Mouse (Mus musculus): ENCODE results near the gene Il5.

DNA sequence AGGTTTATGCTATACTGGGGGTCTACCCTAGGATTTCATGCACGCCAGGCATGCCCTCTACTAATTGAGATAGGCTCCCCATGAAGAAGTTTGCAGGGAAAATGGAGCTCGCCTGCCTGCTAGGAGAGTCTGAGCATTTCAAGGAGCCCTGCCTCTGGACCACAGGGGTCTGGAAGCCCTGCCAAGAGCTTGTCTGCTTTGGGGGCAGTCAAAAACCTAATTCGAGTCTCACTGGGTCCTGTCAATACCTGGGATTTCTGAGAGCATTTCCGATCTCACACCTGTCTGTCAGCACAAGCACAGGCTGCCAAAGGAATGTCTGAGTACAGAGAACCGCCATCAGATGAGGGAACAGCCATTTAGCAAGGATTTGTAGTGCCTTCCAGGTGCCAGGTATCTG is 44.0 kb downstream of the Il5 start:
- TF ChIP-seq CTCF (conservative IDR thresholded peaks at IDR 0.05; ENCODE audit: low read length), result no peak
- TF ChIP-seq POU5F1 (IDR thresholded peaks at IDR 0.05; ENCODE audit: borderline replicate concordance, low read length), result no peak
- no peak for TF ChIP-seq NANOG (IDR thresholded peaks at IDR 0.05; ENCODE audit: borderline replicate concordance, low read length)
